Mouse (Mus musculus): ENCODE measurements around the gene Gm49333. TPM values are rescaled to one million over a fixed set of nuclear protein-coding genes. Genes with fewer than 3 reads are reported as not detected.

Gm49333 gene
- total RNA-seq, 1 experiment from 2014 or later = not detected

- peak; percentile 68 to 92 for ATAC-seq (replicated peaks in 1 of 2; ENCODE audit: insufficient read depth in 1 of 2, low FRiP score in 2 of 2, low TSS enrichment in 1 of 2, low read depth in 1 of 2, poor library complexity in 2 of 2, severe bottlenecking in 2 of 2)
Observed at GRCm38 (mm10) chr16:20672500-20672902, 61.1 kb downstream of the Gm49333 start.

GRCm38 (mm10) chr16:20672965-20673705 is 61.7 kb downstream of the Gm49333 start:
- ATAC-seq (replicated peaks in 1 of 2; ENCODE audit: insufficient read depth in 1 of 2, low FRiP score in 2 of 2, low TSS enrichment in 1 of 2, low read depth in 1 of 2, poor library complexity in 2 of 2, severe bottlenecking in 2 of 2) = peak in 1 of 2 experiments; percentile 20; a peak in 2 of 4 replicates

- peak; percentile 4 to 14; a peak in 1 of 4 replicates for ATAC-seq (replicated peaks in 1 of 2; ENCODE audit: insufficient read depth in 1 of 2, low FRiP score in 2 of 2, low TSS enrichment in 1 of 2, low read depth in 1 of 2, poor library complexity in 2 of 2, severe bottlenecking in 2 of 2)
Observed at GRCm38 (mm10) chr16:20673706-20674303, 62.4 kb downstream of the Gm49333 start.

- ATAC-seq (replicated peaks in 1 of 2; ENCODE audit: insufficient read depth in 1 of 2, low FRiP score in 2 of 2, low TSS enrichment in 1 of 2, low read depth in 1 of 2, poor library complexity in 2 of 2, severe bottlenecking in 2 of 2) = no peak
Observed at GRCm38 (mm10) chr16:20675213-20675612, 63.8 kb downstream of the Gm49333 start.

GRCm38 (mm10) chr16:20676702-20677101 is 65.3 kb downstream of the Gm49333 start:
- no peak for ATAC-seq (replicated peaks in 1 of 2; ENCODE audit: insufficient read depth in 1 of 2, low FRiP score in 2 of 2, low TSS enrichment in 1 of 2, low read depth in 1 of 2, poor library complexity in 2 of 2, severe bottlenecking in 2 of 2)

GRCm38 (mm10) chr16:20677380-20677779 is 66.0 kb downstream of the Gm49333 start:
- ATAC-seq (replicated peaks in 1 of 2; ENCODE audit: insufficient read depth in 1 of 2, low FRiP score in 2 of 2, low TSS enrichment in 1 of 2, low read depth in 1 of 2, poor library complexity in 2 of 2, severe bottlenecking in 2 of 2) = no peak

GRCm38 (mm10) chr16:20677974-20678675 is 66.7 kb downstream of the Gm49333 start:
- peak; percentile 93 to 94 for ATAC-seq (replicated peaks in 1 of 2; ENCODE audit: insufficient read depth in 1 of 2, low FRiP score in 2 of 2, low TSS enrichment in 1 of 2, low read depth in 1 of 2, poor library complexity in 2 of 2, severe bottlenecking in 2 of 2)

GRCm38 (mm10) chr16:20690774-20691173 is 79.4 kb downstream of the Gm49333 start:
- ATAC-seq (replicated peaks in 1 of 2; ENCODE audit: insufficient read depth in 1 of 2, low FRiP score in 2 of 2, low TSS enrichment in 1 of 2, low read depth in 1 of 2, poor library complexity in 2 of 2, severe bottlenecking in 2 of 2) = no peak

GRCm38 (mm10) chr16:20691617-20692016 is 80.2 kb downstream of the Gm49333 start:
- ATAC-seq (replicated peaks in 1 of 2; ENCODE audit: insufficient read depth in 1 of 2, low FRiP score in 2 of 2, low TSS enrichment in 1 of 2, low read depth in 1 of 2, poor library complexity in 2 of 2, severe bottlenecking in 2 of 2) = no peak

- no peak for ATAC-seq (replicated peaks in 1 of 2; ENCODE audit: insufficient read depth in 1 of 2, low FRiP score in 2 of 2, low TSS enrichment in 1 of 2, low read depth in 1 of 2, poor library complexity in 2 of 2, severe bottlenecking in 2 of 2)
Observed at GRCm38 (mm10) chr16:20692241-20692965, 81.0 kb downstream of the Gm49333 start.

DNA sequence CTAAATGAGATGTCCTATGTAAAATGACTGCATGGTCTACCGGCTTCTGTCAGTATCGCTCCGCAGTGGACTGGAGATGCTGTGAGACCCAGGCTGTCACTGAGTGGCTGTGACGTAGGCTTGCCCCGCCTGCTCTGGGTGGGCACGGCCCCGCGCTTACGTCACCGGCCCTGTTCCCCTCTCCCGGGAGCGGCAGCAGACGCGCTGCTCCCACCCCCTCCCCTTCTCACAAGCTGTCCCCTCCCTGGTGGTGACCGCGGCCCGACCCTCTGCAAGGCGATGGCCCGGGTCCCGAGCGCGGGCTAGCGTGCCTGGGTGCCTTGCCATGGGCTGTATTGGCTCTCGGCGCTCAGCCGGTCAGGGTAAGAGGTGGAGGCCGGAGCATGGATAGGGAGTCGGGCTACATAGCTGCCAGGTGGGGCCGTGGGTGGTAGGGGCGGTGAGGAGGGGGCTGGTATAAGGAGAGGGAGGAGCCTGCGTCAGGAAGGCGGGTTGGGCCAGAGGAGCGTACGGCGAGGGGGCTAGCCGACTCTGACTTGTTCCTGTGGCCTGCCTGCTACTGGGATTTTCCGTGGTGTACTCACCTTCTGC is 81.8 kb downstream of the Gm49333 start, which contains the start of gene Fam131a:
Gene Fam131a, plus strand, starts transcription at position 131 of the 591 bp plus-strand sequence.
- peak; percentile 83 to 90 for ATAC-seq (replicated peaks in 1 of 2; ENCODE audit: insufficient read depth in 1 of 2, low FRiP score in 2 of 2, low TSS enrichment in 1 of 2, low read depth in 1 of 2, poor library complexity in 2 of 2, severe bottlenecking in 2 of 2)

DNA sequence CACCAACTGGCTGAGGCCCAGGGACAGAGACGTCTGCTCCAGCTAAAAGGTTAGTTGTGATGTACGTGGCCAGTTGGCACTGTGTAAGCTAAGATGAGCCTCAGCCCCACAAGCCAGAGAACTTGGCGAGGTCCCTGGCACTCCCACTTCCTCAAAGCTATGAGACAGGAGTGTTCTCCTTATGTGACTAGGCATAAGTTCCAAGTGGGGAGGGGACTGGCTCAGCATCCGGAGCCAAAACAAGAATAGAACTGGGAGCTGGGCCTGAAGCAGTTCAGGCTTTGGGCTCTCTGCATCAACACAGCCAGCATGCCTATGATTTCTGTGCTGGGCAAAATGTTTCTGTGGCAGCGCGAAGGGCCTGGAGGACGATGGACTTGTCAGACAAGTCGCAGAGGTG is 83.4 kb downstream of the Gm49333 start:
- peak in 1 of 2 experiments; percentile 31; a peak in 2 of 4 replicates for ATAC-seq (replicated peaks in 1 of 2; ENCODE audit: insufficient read depth in 1 of 2, low FRiP score in 2 of 2, low TSS enrichment in 1 of 2, low read depth in 1 of 2, poor library complexity in 2 of 2, severe bottlenecking in 2 of 2)

Other genes starting within 250 kb of the Gm49333 start
- gene Abcc5, start 185.2 kb upstream of the Gm49333 start, total RNA-seq (2017) = 27.7 and 34.8 TPM in 2 replicates
- 67.2 and 69.9 TPM in 2 replicates for gene Eif2b5, start 112.8 kb upstream of the Gm49333 start, total RNA-seq (2017)
- 3.2 and 4.4 TPM in 2 replicates for gene Dvl3, start 94.6 kb upstream of the Gm49333 start, total RNA-seq (2017)
- gene Ap2m1, start 76.1 kb upstream of the Gm49333 start, total RNA-seq (2017) = 155 and 177 TPM in 2 replicates
- 33.3 and 49.2 TPM in 2 replicates for gene Abcf3, start 63.0 kb upstream of the Gm49333 start, total RNA-seq (2017)
- 0.10 TPM in 1 of 2 replicates, not detected in the other for gene Vwa5b2, start 22.1 kb upstream of the Gm49333 start, total RNA-seq (2017)
- gene Eef1akmt4, start within 50 bp of the Gm49333 start, total RNA-seq (2017) = 7.0 and 9.0 TPM in 2 replicates
- gene Alg3, start 125 bp downstream of the Gm49333 start, total RNA-seq (2017) = 9.8 and 18.9 TPM in 2 replicates
- 0.25 TPM in 1 of 2 replicates, not detected in the other for gene Camk2n2, start 9.7 kb downstream of the Gm49333 start, total RNA-seq (2017)
- gene Ece2, start 18.2 kb downstream of the Gm49333 start, total RNA-seq (2017) = 0.38 and 3.0 TPM in 2 replicates
- 136 and 211 TPM in 2 replicates for gene Psmd2, start 40.0 kb downstream of the Gm49333 start, total RNA-seq (2017)
- gene Eif4g1, start 56.7 kb downstream of the Gm49333 start, total RNA-seq (2017) = 212 and 290 TPM in 2 replicates
- gene Fam131a, start 81.6 kb downstream of the Gm49333 start, total RNA-seq (2017) = 0.65 and 1.1 TPM in 2 replicates
- gene Polr2h, start 106.1 kb downstream of the Gm49333 start, total RNA-seq (2017) = 79.3 and 81.7 TPM in 2 replicates
- 2.8 and 4.2 TPM in 2 replicates for gene Clcn2, start 106.1 kb downstream of the Gm49333 start, total RNA-seq (2017)
- gene Chrd, start 121.5 kb downstream of the Gm49333 start, total RNA-seq (2017) = not detected in 2 replicates
- gene Thpo, start 122.9 kb downstream of the Gm49333 start, total RNA-seq (2017) = not detected in 2 replicates